Mouse (Mus musculus): ENCODE measurements around the gene Myo15b.

The Myo15b gene

GRCm38 (mm10) chr11:115904231-115904955 is 46.2 kb downstream of the Myo15b start:
- no peak for DNase-seq

GRCm38 (mm10) chr11:115904956-115905790 is 47.0 kb downstream of the Myo15b start:
- DNase-seq, result no peak

DNA sequence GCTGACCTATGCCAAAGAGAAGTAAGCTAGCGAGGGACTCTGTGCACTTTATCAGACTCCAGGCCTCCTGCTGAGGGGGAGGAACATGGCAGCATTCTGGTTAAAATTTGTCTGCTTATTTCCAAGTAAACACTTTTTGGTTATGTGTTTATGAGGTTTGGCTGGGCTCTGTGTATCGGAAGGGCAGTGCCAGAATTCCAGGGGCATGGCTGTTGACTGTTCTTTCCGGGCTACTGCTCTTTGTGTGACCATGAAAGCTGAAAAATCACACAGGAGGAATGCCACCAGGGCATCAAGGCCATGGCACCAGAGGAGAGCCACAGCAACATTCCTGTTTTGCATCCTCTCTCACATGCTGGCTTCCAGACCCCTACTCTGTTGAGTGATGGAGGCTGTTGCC is 47.9 kb downstream of the Myo15b start:
- DNase-seq, result no peak

DNA sequence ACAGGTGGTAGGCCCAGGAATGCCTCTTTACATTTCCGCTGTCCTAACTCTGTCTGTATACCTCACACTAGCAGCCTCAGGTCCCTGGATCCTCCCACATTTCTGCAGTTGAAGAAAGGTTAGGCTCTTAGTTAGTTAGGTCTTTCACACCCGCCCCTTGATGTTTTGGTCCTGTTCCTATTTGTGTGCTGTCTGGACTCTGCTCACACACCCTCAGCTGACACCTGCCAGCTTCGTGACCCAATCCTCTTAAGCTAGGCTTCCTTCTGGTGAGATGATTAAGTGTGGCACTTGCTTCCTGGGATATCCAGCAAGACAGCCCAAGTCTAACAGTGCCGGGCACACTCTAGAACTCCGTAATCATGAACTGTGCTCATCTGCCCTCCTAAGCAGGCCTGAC is 48.3 kb downstream of the Myo15b start:
- DNase-seq, result no peak

DNA sequence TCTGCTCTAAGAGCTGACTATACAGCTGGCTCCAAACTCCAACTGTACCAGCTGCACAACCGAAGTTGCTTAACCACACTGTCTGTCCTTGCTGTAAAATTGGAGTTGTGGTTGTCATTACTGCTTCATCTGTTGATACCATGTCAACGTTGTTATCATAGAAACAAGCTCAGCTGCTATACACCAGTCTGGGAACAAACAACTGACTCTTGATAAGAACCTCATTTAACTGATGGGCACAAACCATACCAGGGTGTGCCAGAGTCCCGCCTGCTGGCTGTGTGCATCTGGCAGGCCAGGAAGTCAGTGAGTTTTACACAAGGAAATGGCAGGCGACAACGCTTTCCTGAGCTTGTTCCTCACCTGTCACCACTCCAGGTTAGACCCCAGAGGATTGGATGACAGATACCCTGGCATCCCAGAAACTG is 52.9 kb downstream of the Myo15b start:
- DNase-seq, result no peak

DNA sequence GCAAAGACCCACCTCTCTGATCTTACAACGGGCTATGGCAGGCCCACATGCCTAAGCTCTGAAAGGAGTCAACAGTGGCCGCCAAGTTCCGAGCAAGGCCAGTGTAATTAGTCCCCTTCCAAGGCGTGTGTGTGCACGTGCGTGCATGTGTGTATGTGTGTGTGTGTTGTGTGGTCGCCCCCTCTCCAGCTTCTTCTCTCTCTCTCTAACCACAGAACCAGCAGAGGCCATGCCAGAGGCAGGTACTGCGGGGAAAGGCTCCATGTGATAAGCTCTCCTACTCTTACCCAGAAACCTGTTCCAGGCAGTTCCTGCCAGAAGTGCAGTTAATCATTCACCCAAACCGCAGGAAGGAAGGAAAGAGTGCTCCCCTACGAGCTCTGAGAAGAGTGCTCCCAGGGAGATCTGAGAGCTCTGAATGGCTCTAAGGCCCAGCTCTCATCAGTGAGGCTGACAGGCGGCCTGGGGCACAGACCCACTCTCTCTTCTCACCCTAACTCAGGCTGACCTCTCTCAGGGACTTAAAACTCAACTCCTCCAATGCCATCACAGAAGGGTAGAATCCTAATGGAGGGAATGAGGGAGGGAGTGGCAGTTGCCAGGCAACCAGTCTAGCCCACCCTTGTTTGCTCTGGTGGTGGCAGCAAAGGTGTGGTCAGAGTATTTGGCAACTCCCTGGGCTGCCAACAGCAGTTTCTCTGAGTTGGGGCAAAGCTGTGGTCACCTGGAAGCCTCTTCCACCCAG is 53.6 kb downstream of the Myo15b start, which contains the start of gene Smim6:
TSS of gene Smim6 (plus strand) at position 386 of the 745 bp plus-strand sequence.
- no peak for DNase-seq

DNA sequence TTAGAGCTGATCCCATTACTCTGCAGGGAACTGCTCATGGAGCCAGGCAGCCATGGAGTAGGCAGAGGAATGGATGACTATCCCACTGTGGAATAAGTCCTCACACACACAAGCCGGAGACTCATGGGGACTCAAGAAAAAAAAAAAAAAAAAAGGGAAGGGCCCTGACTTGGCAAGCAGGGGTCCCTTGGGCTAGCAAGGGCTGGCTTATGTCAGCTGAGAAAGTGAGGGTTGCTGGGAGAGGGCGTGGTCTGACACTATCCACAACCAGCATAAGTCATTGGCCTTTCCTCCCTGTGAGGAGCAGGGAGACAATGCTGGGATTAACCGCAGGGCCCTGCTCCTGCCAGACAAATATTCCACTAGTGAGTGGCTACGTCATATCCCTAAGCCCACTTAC is 58.4 kb downstream of the Myo15b start:
- no peak for DNase-seq

DNA sequence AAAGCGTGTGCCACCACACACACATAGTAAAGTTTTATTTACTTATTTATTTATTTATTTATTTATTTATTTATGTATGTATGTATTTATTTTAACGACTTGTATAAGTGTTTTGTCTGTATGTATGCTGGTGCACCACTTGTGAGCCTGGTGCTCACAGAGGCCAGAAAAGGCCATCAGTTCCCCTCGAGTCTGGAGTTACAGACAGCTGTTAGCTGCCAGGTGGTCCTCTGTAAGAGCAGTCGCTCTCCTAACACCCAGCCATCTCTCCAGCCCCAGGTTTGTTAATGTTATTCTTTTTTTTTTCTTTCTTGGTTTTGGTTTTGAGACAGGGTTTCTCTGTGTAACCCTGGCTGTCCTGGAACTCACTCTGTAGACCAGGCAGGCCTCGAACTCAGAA is 60.4 kb downstream of the Myo15b start:
- DNase-seq, result no peak

DNA sequence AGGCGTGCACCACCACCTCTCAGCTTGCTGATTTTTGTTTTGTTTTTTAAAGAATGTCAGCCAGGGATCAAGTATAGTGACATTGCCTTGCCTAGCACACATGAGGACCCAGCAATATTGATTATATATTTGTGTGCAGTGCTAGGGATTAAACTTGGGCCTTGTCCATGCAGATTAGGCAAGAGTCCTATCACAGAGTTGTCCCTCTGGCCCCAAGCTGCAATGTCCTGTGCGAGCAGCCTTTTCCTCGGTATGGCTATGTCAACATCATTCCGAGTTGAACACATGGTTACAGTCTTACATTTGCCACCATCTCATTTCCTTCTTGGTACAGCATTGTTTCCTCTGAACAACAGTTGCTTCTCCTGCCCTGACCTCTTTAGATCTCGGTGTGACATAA is 60.9 kb downstream of the Myo15b start:
- no peak for DNase-seq

DNA sequence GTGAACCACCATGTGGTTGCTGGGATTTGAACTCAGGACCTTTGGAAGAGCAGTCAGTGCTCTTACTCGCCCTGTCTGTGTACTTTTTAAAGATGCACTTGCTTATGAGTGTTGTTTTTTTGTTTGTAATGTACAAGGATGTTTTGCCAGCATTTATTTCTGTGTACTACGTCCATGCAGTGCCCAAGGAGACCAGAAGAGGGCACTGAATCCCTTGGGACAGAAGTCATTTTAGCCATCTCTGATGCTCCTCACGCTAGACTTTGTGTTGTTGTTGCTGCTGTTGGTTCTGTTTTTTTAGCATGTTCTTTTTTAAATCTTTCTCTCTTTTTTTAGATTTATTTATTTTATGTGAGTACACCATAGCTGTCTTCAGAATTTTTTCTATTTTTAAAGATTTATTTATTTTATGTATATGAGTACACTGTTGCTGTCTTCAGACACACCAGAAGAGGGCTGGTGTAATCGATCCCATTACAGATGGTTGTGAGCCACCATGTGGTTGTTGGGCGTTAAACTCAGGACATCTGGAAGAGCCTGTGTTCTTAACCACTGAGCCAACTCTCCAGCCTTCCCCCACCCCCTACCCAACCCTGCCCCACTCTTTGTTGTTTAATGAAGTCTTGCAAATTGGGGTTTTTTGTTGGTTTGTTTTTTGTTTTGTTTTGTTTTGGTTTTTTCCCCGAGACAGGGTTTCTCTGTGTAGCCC is 62.1 kb downstream of the Myo15b start:
- DNase-seq, result peak; percentile 64 to 72

DNA sequence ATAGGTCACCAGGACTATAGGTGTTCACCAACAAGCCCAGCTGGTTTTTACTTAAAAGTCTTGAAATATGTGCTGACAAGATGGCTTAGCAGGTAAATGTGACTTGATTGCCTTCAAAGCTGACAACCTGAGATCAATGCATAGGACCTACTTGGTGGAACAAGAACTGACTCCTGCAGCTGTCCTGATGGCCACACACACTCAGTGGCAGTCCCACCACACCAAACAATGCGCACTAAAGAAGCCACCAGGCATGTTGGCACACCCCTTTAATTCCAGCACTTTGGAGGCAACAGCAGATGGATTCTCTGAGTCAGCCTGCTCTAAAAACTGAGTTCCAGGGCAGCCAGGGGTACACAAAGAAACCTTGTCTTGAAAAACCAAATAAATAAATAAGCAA is 63.8 kb downstream of the Myo15b start:
- no peak for DNase-seq

GRCm38 (mm10) chr11:115929031-115929430 is 70.8 kb downstream of the Myo15b start:
- no peak for DNase-seq

GRCm38 (mm10) chr11:115929818-115930217 is 71.6 kb downstream of the Myo15b start:
- DNase-seq, result no peak

DNA sequence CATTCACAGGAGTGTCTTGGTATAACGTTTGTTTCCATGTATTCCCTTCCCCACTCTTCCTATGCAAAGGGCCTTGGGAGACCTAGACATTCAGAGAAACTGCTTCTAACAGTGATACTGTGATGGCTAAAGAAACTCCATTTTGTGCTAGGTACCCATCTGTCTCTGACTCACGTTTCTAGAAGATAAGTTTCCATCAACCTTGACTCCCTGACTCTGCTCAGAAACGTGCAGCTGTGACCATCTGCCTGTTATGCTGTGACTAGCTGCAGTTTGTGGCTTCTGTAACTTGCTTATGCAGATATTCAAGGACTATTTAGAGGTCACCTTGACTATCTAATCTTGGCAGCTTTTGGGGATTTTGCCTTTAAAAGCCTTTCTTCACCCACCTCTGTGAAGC is 73.0 kb downstream of the Myo15b start:
- DNase-seq, result no peak

DNA sequence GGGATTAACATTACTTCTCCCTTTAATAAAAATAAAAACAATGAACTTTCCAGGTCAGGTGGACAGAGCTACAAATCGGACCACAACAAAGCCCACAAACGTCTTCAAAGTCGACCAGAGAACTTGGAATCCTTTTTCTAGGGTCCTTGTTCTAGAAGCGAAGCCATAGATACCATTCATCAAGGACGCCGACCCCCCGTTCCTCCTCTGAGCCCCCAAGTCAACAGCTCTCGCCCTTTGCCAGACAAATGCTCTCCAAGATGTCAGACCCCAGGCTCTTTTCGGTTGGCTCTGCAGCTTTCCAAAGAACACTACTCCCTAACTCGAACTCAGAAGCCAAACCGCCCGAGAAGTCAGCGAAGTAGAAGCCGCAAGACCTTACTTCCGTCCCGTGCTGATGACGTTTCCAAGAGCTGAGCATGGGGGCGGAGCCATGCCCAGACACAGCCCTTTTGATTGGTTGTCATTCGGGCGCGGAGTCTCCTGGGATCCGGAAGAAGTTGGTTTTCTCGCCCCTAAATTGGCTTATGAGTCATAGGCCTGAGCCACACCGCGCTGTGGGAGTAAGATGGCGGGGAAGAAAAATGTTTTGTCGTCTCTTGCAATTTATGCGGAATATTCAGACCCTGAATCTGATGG is 75.0 kb downstream of the Myo15b start, which contains the start of the genes Sap30bp and Recql5:
TSS of gene Sap30bp (plus strand) at position 175 of the 639 bp plus-strand sequence.
TSS of gene Recql5 (minus strand) at position 370 of the 639 bp plus-strand sequence.
- DNase-seq, result peak; percentile 96 to 99

- no peak for DNase-seq
These were observed 75.5 kb downstream of the Myo15b start for GRCm38 (mm10) chr11:115933747-115934110.

DNA sequence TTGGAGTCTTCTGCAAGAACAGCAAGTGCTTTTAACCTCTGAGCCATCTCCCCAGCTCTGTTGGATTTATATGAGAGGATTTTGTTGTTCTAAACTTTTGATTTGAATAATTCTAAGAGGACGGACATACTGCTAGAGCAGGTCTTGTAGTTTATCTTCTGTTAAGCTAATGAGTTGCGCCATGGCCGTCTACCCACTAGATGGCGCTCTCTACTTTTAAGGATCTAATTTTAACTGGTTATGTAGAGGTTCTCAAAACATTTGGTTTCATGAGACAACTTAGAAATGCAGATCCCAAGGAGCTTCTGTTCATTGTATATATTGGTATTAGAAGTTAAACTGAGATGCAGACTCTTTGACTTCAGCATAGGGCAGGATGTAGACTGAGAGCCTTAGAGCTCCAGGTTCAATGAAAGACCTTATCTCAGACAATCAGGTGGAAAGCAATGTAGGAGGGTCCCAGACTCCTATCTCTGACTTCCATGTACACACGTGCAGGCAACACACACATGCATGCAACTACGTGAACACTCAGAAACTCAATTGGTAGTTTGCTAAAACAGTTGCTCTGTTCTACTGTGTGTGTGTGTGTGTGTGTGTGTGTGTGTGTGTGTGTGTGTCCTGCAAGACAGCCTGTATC is 81.6 kb downstream of the Myo15b start:
- peak; percentile 67 to 81 for DNase-seq

DNA sequence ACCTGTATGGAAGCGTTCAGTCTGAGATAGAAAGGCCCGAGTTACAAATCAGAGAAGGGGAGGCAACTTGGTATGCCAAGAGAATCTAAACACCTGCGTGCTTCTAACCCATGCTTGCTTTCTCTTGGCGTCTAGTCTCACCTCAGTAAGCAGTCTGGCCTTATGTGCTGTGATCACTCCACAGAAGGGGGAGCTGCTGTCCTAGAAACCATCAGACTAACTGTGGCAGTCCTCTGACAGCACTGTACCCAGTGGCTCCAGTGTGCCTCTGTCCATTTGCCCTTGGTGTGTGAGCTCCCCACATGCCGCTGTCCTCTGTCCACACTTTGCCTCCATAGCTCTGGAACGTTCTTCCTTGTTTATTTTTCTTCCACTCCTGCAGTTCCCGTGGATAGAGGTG is 83.8 kb downstream of the Myo15b start:
- no peak for DNase-seq
